Mouse (Mus musculus): ENCODE results near the gene Rims4. TPM values are rescaled to one million over a fixed set of nuclear protein-coding genes. Genes with fewer than 3 reads are reported as not detected.

The Rims4 gene
- polyA plus RNA-seq, 1 experiment: 0.30 TPM

- TF ChIP-seq POLR2A (IDR thresholded peaks at IDR 0.05; ENCODE audit: borderline replicate concordance, control insufficient read depth, low read depth, low read length): no peak
- no peak for TF ChIP-seq CTCF (IDR thresholded peaks at IDR 0.05; ENCODE audit: control insufficient read depth, insufficient read depth, low read length)
- H3K4me3 ChIP-seq (replicated peaks; ENCODE audit: control insufficient read depth, low read depth, low read length): no peak overlapping the region
- WGBS: 71% methylated on average over 11 of the region's 11 CpGs
- no peaks in the 10 kb centered on the region for H3K4me1 ChIP-seq (ENCODE audit: control insufficient read depth, insufficient read depth, low read length)
- H3K27ac ChIP-seq (ENCODE audit: control insufficient read depth, insufficient read depth, low read depth, low read length, poor library complexity): no peak overlapping the region
These were observed 15.0 kb downstream of the Rims4 start for GRCm38 (mm10) chr2:163903461-163903860.

DNA sequence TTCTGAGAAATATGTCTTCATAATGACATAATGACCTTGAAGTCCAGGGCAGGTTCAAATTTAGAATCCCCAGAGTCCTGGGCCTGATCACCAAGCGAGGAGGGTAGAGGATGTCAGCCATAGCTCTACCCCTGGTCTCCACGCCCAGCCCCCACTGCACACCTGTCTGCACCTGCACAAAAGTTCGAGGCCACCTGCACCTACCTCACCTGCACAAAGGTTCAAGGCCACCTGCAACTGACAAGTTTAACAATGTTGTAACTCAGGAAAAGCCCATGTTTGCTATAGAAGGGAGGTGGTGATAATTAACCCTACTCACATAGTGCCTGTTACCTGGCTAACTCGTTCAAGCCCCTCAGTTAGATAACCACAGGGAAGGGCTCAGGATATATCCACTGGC is 16.0 kb downstream of the Rims4 start:
- no peak overlapping the region for H3K27ac ChIP-seq (ENCODE audit: control insufficient read depth, insufficient read depth, low read depth, low read length, poor library complexity)
- WGBS: 71% methylated on average over 4 of the region's 4 CpGs
- TF ChIP-seq CTCF (IDR thresholded peaks at IDR 0.05; ENCODE audit: control insufficient read depth, insufficient read depth, low read length) (no peak), POLR2A (IDR thresholded peaks at IDR 0.05; ENCODE audit: borderline replicate concordance, control insufficient read depth, low read depth, low read length) (no peak)
- no peak overlapping the region for H3K4me3 ChIP-seq (replicated peaks; ENCODE audit: control insufficient read depth, low read depth, low read length)
- H3K4me1 ChIP-seq (ENCODE audit: control insufficient read depth, insufficient read depth, low read length): no peaks in the 10 kb centered on the region

DNA sequence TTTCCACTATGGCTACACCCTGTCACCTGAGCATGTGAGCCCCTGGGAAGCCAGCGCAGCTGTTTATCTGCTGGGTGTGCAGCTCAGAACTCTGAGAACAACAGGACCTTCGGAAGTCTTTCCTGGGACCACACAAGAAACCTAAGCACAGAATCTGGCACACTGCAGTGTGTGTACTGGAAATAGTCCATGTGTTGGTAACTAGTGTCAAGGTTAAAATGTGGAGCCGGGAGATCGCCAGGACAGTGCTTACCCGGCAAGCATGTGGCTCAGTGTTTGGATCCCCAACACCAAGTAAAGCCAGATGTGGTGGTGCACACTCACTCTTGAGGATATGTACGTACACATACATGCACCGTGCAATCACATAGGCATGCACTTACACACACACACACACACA is 17.4 kb downstream of the Rims4 start:
- TF ChIP-seq POLR2A (IDR thresholded peaks at IDR 0.05; ENCODE audit: borderline replicate concordance, control insufficient read depth, low read depth, low read length) (no peak), CTCF (IDR thresholded peaks at IDR 0.05; ENCODE audit: control insufficient read depth, insufficient read depth, low read length) (no peak)
- 79% methylated on average over 7 of the region's 7 CpGs for WGBS

GRCm38 (mm10) chr2:163899910-163900411 is 18.5 kb downstream of the Rims4 start:
- Histone ChIP-seq H3K4me3 (replicated peaks; ENCODE audit: control insufficient read depth, low read depth, low read length) (no peak overlapping the region), H3K27ac (ENCODE audit: control insufficient read depth, insufficient read depth, low read depth, low read length, poor library complexity) (no peak overlapping the region), H3K4me1 (ENCODE audit: control insufficient read depth, insufficient read depth, low read length) (no peaks in the 10 kb centered on the region)
- TF ChIP-seq CTCF (IDR thresholded peaks at IDR 0.05; ENCODE audit: control insufficient read depth, insufficient read depth, low read length) (no peak), POLR2A (IDR thresholded peaks at IDR 0.05; ENCODE audit: borderline replicate concordance, control insufficient read depth, low read depth, low read length) (no peak)
- WGBS: 19% methylated on average over 14 of the region's 14 CpGs

More for the DNA sequence above, 17.4 kb downstream of the Rims4 start:
- H3K4me3 ChIP-seq (replicated peaks; ENCODE audit: control insufficient read depth, low read depth, low read length): no peak overlapping the region
- no peaks in the 10 kb centered on the region for H3K4me1 ChIP-seq (ENCODE audit: control insufficient read depth, insufficient read depth, low read length)
- no peak overlapping the region for H3K27ac ChIP-seq (ENCODE audit: control insufficient read depth, insufficient read depth, low read depth, low read length, poor library complexity)

DNA sequence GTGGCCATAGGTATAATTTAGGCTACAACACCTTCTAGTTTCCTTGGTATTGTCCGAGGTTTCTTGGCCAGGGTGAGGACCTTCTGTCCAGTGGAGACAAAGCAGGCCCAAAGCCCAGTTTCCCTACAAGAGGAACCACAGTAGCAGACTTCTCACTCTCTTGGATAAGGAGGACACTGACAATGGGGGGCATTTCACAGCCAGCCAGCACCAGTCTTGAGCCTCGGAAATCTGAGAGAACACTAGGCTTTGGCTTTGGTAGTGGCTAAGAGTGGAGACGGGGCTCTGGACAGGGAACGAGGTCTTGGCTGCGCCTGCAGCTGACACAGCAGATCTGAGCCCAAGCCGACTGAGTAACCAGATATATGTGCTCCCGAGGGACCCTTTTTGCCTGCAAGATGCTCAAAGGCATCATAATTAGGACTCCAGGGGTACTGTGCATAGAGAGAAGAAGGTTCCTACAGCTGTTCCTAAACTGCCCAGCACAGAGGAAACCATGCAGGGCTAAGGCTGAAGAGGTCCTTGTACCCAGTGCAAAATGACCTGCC is 20.4 kb downstream of the Rims4 start:
- WGBS: 74% methylated on average over 7 of the region's 7 CpGs

GRCm38 (mm10) chr2:163897026-163897425 is 21.5 kb downstream of the Rims4 start:
- Histone ChIP-seq H3K27ac (ENCODE audit: control insufficient read depth, insufficient read depth, low read depth, low read length, poor library complexity) (no peak overlapping the region), H3K4me1 (ENCODE audit: control insufficient read depth, insufficient read depth, low read length) (no peaks in the 10 kb centered on the region), H3K4me3 (replicated peaks; ENCODE audit: control insufficient read depth, low read depth, low read length) (no peak overlapping the region)
- 78% methylated on average over 7 of the region's 7 CpGs for WGBS
- TF ChIP-seq POLR2A (IDR thresholded peaks at IDR 0.05; ENCODE audit: borderline replicate concordance, control insufficient read depth, low read depth, low read length): no peak
- TF ChIP-seq CTCF (IDR thresholded peaks at IDR 0.05; ENCODE audit: control insufficient read depth, insufficient read depth, low read length): no peak

More for the DNA sequence above, 20.4 kb downstream of the Rims4 start:
- no peak overlapping the region for H3K27ac ChIP-seq (ENCODE audit: control insufficient read depth, insufficient read depth, low read depth, low read length, poor library complexity)
- TF ChIP-seq POLR2A (IDR thresholded peaks at IDR 0.05; ENCODE audit: borderline replicate concordance, control insufficient read depth, low read depth, low read length) (no peak), CTCF (IDR thresholded peaks at IDR 0.05; ENCODE audit: control insufficient read depth, insufficient read depth, low read length) (no peak)
- H3K4me1 ChIP-seq (ENCODE audit: control insufficient read depth, insufficient read depth, low read length): no peaks in the 10 kb centered on the region
- H3K4me3 ChIP-seq (replicated peaks; ENCODE audit: control insufficient read depth, low read depth, low read length): no peak overlapping the region

DNA sequence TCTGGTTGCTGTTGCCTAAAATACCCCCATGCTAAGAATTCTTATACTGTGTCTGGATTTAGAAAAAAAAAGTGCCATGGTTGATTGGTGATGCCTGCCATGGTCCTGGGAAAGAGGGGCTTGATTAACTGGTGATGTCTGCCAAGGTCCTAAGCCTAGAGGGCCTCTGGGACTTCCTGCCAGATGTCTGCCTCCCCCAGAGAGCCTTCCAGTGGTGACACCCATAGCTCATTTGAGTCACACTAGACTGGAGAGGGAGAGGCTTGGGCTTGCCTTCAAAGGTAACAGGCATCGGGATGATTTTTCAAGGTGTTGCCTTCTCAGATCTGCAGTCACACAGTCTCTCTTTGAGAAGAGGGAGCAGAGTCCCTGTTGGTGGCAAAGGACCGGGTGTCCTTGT is 23.3 kb downstream of the Rims4 start:
- Histone ChIP-seq H3K4me3 (replicated peaks; ENCODE audit: control insufficient read depth, low read depth, low read length) (no peak overlapping the region), H3K4me1 (ENCODE audit: control insufficient read depth, insufficient read depth, low read length) (no peaks in the 10 kb centered on the region), H3K27ac (ENCODE audit: control insufficient read depth, insufficient read depth, low read depth, low read length, poor library complexity) (no peak overlapping the region)
- TF ChIP-seq CTCF (IDR thresholded peaks at IDR 0.05; ENCODE audit: control insufficient read depth, insufficient read depth, low read length): no peak
- no peak for TF ChIP-seq POLR2A (IDR thresholded peaks at IDR 0.05; ENCODE audit: borderline replicate concordance, control insufficient read depth, low read depth, low read length)
- 35% methylated on average over 2 of the region's 2 CpGs for WGBS

GRCm38 (mm10) chr2:163893446-163894370 is 24.8 kb downstream of the Rims4 start:
- Histone ChIP-seq H3K27ac (ENCODE audit: control insufficient read depth, insufficient read depth, low read depth, low read length, poor library complexity) (no peak overlapping the region), H3K4me3 (replicated peaks; ENCODE audit: control insufficient read depth, low read depth, low read length) (no peak overlapping the region), H3K4me1 (ENCODE audit: control insufficient read depth, insufficient read depth, low read length) (no peaks in the 10 kb centered on the region)
- TF ChIP-seq POLR2A (IDR thresholded peaks at IDR 0.05; ENCODE audit: borderline replicate concordance, control insufficient read depth, low read depth, low read length) (no peak), CTCF (IDR thresholded peaks at IDR 0.05; ENCODE audit: control insufficient read depth, insufficient read depth, low read length) (no peak)
- 56% methylated on average over 7 of the region's 7 CpGs for WGBS
